Mouse (Mus musculus): Measurements from ENCODE around the gene 4930524J08Rik. TPM values are rescaled to one million over a fixed set of nuclear protein-coding genes. Genes with fewer than 3 reads are reported as not detected.
A peak's percentile ranks its signal among the peaks of the same experiment; 100 is the strongest.

4930524J08Rik gene
- total and polyA plus RNA-seq, 2 experiments from 2014 or later, result 3.2 to 10.0 TPM

- ATAC-seq (ENCODE audit: low FRiP score) (no peak), DNase-seq (ENCODE audit: low spot score) (no peak)
- no peaks in the 10 kb centered on the region for H3K27me3 ChIP-seq (ENCODE audit: insufficient read depth, low read length)
- 92% methylated on average over 4 of the region's 4 CpGs for WGBS
- no peaks in the 10 kb centered on the region for H3K4me1 ChIP-seq (ENCODE audit: insufficient read depth, low read length)
- H3K36me3 ChIP-seq (ENCODE audit: insufficient read depth, low read length), result no peaks in the 10 kb centered on the region
- H3K9me3 ChIP-seq (ENCODE audit: low read length), result no peaks in the 10 kb centered on the region
- no peak overlapping the region for H3K4me3 ChIP-seq (ENCODE audit: low read depth, low read length)
- TF ChIP-seq CTCF (IDR thresholded peaks at IDR 0.05), result no peak
- no peak overlapping the region for H3K4me2 ChIP-seq (ENCODE audit: low read depth, low read length, poor library complexity, severe bottlenecking)
- H3K27ac ChIP-seq (ENCODE audit: low read depth, low read length), result no peak overlapping the region
- H3K9ac ChIP-seq (replicated peaks; ENCODE audit: low read length, poor library complexity, severe bottlenecking), result no peak overlapping the region
Measured at GRCm38 (mm10) chr5:100006324-100007039, 27.6 kb downstream of the 4930524J08Rik start.

- Histone ChIP-seq H3K4me2 (ENCODE audit: low read depth, low read length, poor library complexity, severe bottlenecking) (no peak overlapping the region), H3K9me3 (ENCODE audit: low read length) (no peaks in the 10 kb centered on the region), H3K27ac (ENCODE audit: low read depth, low read length) (no peak overlapping the region), H3K4me1 (ENCODE audit: insufficient read depth, low read length) (no peaks in the 10 kb centered on the region), H3K36me3 (ENCODE audit: insufficient read depth, low read length) (no peaks in the 10 kb centered on the region), H3K9ac (replicated peaks; ENCODE audit: low read length, poor library complexity, severe bottlenecking) (no peak overlapping the region), H3K4me3 (ENCODE audit: low read depth, low read length) (no peak overlapping the region), H3K27me3 (ENCODE audit: insufficient read depth, low read length) (no peaks in the 10 kb centered on the region)
- DNase-seq (ENCODE audit: low spot score) (no peak), ATAC-seq (ENCODE audit: low FRiP score) (no peak)
- 83% methylated on average over 4 of the region's 4 CpGs for WGBS
- TF ChIP-seq CTCF (IDR thresholded peaks at IDR 0.05), result no peak
Measured at GRCm38 (mm10) chr5:100007040-100007375, 28.1 kb downstream of the 4930524J08Rik start.

DNA sequence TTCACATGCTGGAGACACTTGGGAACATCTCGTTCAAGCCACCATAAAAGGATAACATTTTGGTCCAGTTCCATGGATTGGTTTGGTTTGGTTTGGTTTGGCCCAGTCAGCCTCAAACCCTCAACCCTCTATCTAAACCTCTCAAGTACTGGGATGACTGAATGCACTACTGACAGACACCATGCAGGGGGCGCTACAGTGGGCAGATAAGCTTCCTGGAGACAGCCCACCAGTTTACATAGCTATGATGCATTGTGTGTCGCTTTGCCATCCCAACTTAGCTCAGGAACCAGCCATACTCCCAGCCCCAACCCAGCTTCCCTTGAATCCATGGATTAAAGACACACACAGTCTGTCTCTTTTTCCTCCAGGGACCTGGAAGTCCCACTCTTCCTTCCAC lies 29.6 kb downstream of the 4930524J08Rik start:
- H3K27ac ChIP-seq (ENCODE audit: low read depth, low read length), result no peak overlapping the region
- H3K36me3 ChIP-seq (ENCODE audit: insufficient read depth, low read length), result no peaks in the 10 kb centered on the region
- H3K9ac ChIP-seq (replicated peaks; ENCODE audit: low read length, poor library complexity, severe bottlenecking), result no peak overlapping the region
- H3K9me3 ChIP-seq (ENCODE audit: low read length), result no peaks in the 10 kb centered on the region
- no peaks in the 10 kb centered on the region for H3K4me1 ChIP-seq (ENCODE audit: insufficient read depth, low read length)
- WGBS, result 57% methylated on average over 3 of the region's 3 CpGs
- no peaks in the 10 kb centered on the region for H3K27me3 ChIP-seq (ENCODE audit: insufficient read depth, low read length)
- no peak overlapping the region for H3K4me2 ChIP-seq (ENCODE audit: low read depth, low read length, poor library complexity, severe bottlenecking)
- 0 out of 2 replicates have a peak, but pooled peaks have one; percentile 12 for TF ChIP-seq CTCF (IDR thresholded peaks at IDR 0.05)
- ATAC-seq (ENCODE audit: low FRiP score) (no peak), DNase-seq (ENCODE audit: low spot score) (no peak)
- H3K4me3 ChIP-seq (ENCODE audit: low read depth, low read length), result no peak overlapping the region

GRCm38 (mm10) chr5:100012599-100012998 lies 33.7 kb downstream of the 4930524J08Rik start:
- whole genome bisulfite sequencing, result 92% methylated on average over 9 of the region's 9 CpGs
- Histone ChIP-seq H3K4me3 (ENCODE audit: low read depth, low read length) (no peak overlapping the region), H3K4me1 (ENCODE audit: insufficient read depth, low read length) (no peaks in the 10 kb centered on the region), H3K27me3 (ENCODE audit: insufficient read depth, low read length) (no peaks in the 10 kb centered on the region), H3K4me2 (ENCODE audit: low read depth, low read length, poor library complexity, severe bottlenecking) (no peak overlapping the region), H3K9ac (replicated peaks; ENCODE audit: low read length, poor library complexity, severe bottlenecking) (no peak overlapping the region), H3K27ac (ENCODE audit: low read depth, low read length) (no peak overlapping the region), H3K9me3 (ENCODE audit: low read length) (no peaks in the 10 kb centered on the region), H3K36me3 (ENCODE audit: insufficient read depth, low read length) (no peaks in the 10 kb centered on the region)
- no peak for TF ChIP-seq CTCF (IDR thresholded peaks at IDR 0.05)
- no peak for DNase-seq (ENCODE audit: low spot score)
- no peak for ATAC-seq (ENCODE audit: low FRiP score)

GRCm38 (mm10) chr5:100020089-100020488 lies 41.2 kb downstream of the 4930524J08Rik start:
- ATAC-seq (ENCODE audit: low FRiP score) (no peak), DNase-seq (ENCODE audit: low spot score) (no peak)
- no peaks in the 10 kb centered on the region for H3K4me1 ChIP-seq (ENCODE audit: insufficient read depth, low read length)
- no peak overlapping the region for H3K4me2 ChIP-seq (ENCODE audit: low read depth, low read length, poor library complexity, severe bottlenecking)
- TF ChIP-seq CTCF (IDR thresholded peaks at IDR 0.05), result no peak
- no peak overlapping the region for H3K27ac ChIP-seq (ENCODE audit: low read depth, low read length)
- H3K4me3 ChIP-seq (ENCODE audit: low read depth, low read length), result no peak overlapping the region
- H3K9ac ChIP-seq (replicated peaks; ENCODE audit: low read length, poor library complexity, severe bottlenecking), result no peak overlapping the region
- no peaks in the 10 kb centered on the region for H3K36me3 ChIP-seq (ENCODE audit: insufficient read depth, low read length)
- H3K9me3 ChIP-seq (ENCODE audit: low read length), result no peaks in the 10 kb centered on the region
- no peaks in the 10 kb centered on the region for H3K27me3 ChIP-seq (ENCODE audit: insufficient read depth, low read length)

GRCm38 (mm10) chr5:100024403-100024802 lies 45.5 kb downstream of the 4930524J08Rik start:
- DNase-seq (ENCODE audit: low spot score), result no peak
- Histone ChIP-seq H3K4me2 (ENCODE audit: low read depth, low read length, poor library complexity, severe bottlenecking) (no peak overlapping the region), H3K9me3 (ENCODE audit: low read length) (no peaks in the 10 kb centered on the region), H3K4me1 (ENCODE audit: insufficient read depth, low read length) (no peaks in the 10 kb centered on the region), H3K9ac (replicated peaks; ENCODE audit: low read length, poor library complexity, severe bottlenecking) (no peak overlapping the region), H3K27me3 (ENCODE audit: insufficient read depth, low read length) (no peaks in the 10 kb centered on the region), H3K4me3 (ENCODE audit: low read depth, low read length) (no peak overlapping the region), H3K27ac (ENCODE audit: low read depth, low read length) (no peak overlapping the region), H3K36me3 (ENCODE audit: insufficient read depth, low read length) (no peaks in the 10 kb centered on the region)
- no peak for ATAC-seq (ENCODE audit: low FRiP score)
- whole genome bisulfite sequencing, result 68% methylated on average over 5 of the region's 5 CpGs
- no peak for TF ChIP-seq CTCF (IDR thresholded peaks at IDR 0.05)

All from midbrain, postnatal 0 days (tissue).